Mouse (Mus musculus): ENCODE measurements at regions not wholly inside any gene's neighbourhood (a gene's known extent, or its start where the extent isn't known, plus 50 kb on each side); places are given as distances from the start of the nearest gene placed in this dataset.
"Not testable (repeated sequence)": the region's sequence is repeated elsewhere in the genome, so short reads cannot be mapped to it uniquely, and the experiment has no call there.

DNA sequence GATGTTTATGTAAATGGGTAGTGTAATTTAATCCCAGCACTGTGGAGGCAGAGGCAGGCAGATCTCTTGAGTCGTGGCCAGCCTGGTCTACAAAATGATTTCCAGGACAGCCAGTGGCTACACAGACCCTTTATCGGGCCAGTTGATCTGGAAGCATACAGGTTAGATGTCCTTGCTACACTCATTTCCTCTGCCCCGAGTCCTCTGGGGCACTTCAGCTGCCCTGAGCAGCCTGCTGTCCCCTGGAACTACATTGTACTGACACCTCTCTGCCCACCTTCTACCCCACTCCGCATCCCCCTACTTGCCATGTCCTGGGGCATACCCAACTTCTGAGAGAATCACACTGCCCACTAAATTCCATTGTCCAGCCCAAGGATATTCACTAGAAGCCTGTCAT, 60.6 kb upstream of the Helt start:
- no peak for DNase-seq

DNA sequence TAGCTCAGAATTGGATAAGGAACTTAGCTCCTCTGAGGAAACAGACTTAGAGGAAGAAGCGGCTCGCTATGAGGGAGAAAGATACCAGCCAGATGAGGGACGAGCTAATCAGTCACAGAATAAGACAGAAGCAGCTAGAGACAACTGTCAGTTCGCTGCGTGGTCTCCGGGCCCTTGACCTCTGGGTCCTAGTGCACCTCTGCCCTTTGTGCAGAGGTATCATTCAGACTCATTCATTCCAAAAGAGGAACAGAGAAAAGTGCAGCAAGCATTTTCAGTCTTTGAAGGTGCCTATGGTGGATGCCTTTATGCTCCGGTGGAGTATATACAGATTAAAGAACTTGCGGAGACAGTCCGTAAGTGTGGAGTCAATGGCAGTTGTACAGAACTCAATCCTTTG, 63.5 kb upstream of the Helt start:
- not testable (repeated sequence) for DNase-seq

DNA sequence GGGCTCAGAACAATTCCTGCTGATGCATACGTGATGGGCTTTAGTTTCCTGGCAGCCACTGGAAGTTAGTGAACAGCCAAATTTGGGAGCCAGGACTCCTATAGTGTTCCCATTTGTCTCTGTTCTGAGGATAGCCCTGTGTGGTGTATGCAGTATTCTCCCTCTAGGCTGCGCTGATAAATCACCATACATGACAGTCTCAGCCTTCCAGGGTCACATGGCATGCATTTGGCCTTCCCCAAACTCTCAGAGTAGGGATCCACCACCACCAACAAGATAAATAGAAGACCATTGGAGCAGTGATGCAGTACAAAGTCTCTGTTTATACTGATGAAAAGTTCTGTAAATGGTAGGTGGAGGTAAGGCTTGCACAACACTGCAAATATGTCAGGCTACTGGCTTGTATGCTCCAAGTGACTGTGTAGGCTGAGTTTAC, 68.4 kb upstream of the Helt start:
- no peak for DNase-seq

DNA sequence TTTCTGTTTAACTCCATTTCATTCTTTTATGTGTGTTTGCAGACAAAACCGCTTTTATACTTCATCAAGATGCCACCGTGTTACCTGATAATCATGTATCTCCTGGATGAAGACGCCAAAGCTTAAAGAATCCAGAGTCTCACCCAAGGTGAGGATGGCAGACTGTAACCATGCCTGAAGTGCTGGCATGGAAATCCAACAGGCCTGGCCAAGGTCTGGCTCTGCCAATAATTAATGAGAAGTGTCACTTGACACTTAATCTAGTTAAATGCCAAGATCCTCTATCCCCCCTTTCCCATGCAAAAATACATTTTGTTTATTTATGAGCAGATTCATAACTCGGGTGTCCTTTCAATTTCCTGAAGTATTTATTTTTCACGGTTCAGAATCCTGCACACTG, 71.2 kb upstream of the Helt start:
- peak; percentile 27 to 35 for DNase-seq

DNA sequence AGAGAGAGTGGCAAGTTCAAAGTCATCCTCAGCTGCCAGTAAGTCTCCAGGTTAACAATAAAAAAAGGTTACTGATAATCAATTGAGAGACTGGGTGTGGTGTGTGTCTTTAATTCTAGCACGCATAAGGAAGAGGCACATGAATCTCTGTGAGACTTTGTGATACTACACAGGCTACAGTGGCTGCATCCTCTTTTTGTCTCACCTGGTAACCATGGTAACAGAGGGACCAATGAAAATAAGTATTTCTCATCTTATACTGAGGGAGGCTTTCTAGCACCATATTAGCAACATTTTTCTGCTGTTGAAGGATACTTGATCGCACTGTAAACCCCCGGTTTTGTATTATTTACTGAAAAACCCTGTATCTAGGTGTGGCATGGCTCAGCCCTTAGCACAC, 72.7 kb upstream of the Helt start:
- DNase-seq: no peak

DNA sequence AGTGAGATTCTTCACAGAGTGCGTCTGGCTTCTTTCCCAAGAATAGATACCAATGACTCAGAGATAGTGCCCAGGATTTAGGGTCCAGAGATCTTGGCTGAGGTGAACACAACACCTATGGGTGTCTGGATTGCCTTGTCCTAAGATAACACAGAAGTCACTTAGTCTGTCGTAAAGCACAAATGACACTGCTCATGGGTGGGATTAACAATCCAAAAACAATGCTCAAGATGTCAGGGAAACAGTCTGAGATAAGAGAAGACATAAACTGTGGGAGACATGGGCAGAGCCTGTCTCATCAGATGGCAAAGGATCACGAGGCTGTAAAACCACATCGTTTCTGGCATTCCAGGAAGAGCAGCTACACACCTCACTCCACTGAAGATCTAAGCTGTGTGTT, 79.6 kb upstream of the Helt start:
- DNase-seq: no peak

DNA sequence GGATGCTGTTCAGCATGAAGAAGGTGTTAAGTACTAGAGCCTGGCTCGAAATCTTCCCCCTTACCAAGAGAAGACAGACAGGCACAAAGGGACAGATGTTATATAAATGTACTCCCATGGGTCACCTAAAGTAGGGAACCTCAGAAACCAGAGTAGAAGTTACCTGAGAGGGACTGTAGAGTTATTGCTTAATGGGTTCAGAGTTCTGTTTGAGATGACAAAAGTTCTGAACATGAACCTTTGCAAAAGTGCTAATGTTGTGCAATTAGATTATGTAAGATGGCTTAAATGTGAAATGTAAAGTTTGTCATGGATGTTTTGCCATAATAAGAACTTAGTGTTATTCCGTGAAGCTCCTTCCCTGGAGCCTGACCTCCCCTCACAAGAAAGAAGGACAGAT, 81.5 kb upstream of the Helt start:
- DNase-seq: no peak

DNA sequence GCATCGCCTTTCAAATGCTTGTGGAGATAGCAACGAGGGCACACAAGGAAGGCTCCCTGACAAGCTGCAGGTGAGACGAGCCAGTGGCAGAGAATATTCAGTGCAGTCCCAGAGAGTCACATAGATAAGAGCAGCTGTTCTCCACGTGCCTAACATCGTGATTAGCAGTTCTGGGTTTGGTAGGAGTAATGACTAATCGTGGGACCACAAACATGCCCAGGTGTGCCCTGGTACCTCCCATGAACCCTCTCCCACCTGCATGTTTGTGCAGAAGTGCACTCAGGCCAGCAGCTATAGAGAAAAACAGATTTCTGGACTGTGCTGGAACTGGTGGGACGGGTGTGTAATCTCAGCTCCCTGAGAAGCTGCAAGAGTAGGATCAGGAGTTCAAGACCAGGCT, 85.9 kb upstream of the Acsl1 start:
- no peak for DNase-seq

DNA sequence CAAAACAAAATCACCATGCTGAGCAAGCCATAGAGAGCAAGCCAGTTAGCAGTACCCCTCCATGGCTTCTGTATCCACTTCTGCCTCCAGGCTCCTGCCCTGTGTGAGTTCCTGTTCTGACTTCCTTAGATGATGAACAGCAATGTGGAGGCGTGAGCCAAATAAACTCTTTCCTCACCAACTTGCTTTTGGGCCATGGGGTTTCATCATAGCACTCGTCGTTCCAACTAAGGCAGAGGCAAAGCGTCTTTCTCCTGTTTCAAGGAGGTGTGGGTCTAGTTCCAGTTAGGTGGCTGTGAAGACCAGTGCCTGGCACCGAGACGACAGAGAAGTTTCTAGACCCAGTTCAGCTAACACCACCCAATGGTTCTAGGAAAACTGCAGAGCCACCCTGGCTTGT, 85.0 kb upstream of the Acsl1 start:
- peak in 1 of 2 experiments; percentile 21 for DNase-seq

DNA sequence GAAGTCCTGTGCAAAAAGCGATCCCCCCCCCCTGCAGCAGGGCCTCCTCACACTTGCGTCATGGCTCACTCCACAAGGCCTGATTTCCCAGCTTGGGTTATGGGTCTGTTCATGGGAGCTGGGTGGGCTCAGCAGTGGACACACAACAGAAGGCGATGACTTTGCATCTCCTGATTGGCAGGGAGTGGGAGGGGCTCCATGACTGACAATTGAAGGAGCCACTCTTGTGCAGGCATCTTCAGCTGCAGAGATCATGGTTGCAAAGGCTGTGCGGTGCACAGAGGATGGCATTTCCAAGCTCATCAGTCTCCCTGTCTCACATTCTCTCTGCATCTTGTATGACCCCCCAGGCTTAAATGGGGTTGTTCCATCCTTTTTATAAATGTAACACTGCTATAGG, 84.3 kb upstream of the Acsl1 start:
- DNase-seq: peak; percentile 53 to 63

DNA sequence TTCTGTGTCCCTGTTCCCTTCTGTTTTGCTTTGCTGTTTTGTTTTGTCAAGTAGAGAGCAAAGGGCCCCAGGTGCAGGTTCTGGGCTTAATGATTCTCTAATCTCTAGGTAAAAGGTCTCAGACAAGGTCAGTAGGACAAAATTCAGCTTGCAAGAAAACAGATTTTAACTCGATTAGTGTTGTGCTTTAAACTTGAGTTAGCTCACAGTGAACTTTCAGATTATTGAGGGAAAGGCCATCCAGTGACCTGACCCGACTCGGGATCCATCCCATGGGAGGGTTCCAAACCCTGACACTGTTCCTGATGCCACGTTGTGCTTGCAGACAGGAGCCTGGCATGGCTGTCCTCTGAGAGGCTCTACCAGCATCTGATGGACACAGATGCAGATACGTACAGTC, 83.8 kb upstream of the Acsl1 start:
- DNase-seq: peak; percentile 57 to 85

DNA sequence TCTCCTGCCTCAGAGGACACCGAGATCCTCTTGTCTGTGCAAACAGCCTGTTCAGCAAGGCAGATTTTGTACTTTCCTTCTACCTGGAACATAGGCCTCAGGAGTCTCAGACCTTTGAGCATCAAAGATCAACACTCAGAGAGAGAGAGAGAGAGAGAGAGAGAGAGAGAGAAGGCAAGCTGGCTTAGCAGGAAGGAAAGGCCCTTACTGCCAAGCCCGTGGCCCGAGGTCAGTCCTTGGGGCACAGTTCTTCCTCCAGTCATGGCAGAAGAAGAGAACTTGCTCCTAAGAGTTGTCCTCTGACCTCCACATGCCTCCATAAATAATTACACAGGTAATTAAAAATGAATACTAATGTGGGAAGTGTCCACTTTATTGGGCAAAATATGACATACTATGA, 82.4 kb upstream of the Acsl1 start:
- peak; percentile 68 to 73 for DNase-seq

DNA sequence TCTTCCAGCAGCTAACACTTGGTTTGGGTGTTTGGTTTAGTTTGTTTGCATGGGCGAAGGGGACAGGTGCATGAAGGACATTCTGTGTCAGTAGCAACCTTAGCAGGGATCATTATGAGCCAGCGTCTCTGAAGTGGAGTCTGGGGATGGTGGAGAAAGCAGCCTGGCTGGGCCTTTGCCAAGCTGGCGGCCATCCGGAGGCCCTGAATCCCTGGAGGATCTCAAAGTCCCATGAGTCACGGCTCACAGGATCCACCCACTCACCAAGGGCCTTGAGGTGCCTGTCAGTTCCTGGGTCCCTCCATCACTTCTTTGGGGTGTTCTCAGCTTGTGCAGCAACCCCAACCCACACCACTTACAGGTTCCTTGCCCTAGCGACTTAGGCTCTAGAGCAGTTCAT, 80.4 kb upstream of the Acsl1 start:
- peak; percentile 91 to 93 for DNase-seq

DNA sequence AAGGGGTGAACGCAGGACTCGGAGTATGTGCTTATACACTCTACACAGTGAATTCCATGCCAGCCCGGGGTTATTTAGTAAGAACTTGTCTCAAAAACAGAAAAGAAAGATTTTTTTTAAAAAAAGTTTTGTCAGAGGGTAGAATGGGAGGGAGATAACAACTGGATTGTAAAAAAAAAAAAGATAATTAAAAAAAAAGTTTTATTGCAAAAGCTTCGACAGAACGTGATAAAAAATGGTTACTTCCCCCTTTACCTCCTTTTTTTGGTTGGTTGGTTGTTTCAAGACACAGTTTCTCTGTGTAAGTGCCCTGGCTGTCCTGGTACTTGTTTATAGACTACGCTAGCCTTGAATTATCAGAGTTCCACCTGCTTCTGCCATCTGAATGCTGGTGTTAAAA, 79.2 kb upstream of the Acsl1 start:
- no peak for DNase-seq

DNA sequence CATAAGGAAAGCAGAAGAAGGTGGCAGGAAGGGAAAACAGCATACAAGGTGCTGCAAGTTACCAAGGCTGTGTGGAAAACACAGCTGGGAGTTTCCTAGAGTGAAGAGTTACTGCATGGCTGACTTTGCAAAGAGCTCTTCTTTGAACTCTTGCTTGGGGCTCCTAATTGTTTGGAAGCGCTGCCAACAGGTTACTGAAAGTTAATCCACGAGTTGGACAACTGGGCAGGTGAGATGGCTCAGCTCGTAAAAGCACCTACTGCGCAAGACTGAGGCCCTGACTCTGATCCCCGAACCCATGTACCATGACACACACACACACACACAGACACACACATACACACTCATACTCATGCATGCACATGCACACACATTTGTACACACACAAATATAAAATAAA, 77.5 kb upstream of the Acsl1 start:
- peak; percentile 57 to 66 for DNase-seq

DNA sequence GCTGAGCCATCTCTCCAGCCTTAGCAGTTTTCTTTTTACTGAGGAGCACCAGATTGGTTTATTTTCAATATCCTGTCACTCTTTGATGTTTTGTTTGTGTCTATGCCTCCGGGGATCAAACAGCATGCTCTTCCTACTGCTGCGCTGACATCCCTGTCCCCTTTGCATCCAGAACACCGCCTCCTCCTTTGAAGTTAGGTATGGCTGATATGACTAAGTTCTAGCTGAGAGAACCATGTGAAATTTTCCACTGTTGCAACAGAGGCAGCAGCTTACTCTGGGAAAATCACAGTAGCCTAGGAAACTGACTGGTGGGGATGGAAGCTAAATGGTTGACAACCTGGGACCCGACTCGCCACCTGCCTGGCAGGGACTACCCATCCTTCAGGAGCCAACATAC, 76.1 kb upstream of the Acsl1 start:
- DNase-seq: no peak

DNA sequence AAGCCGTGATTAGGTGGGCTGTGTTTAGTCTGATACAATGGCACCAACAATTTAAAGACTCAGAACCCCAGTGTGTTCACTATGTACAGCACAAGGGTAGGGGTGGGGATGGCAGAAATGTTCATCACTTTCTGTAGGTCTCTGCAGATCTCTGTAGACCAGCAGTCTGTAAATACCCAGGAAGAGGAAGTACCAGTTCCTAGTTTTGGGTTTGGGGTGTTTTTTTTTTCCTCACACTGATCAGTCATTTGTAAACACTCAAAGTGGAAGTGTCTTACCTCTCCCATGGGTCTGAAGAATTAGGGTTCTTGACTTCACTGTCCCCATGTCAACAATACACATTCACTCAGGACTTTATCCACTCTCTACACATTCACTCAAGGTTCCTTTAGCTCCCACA, 75.5 kb upstream of the Acsl1 start:
- DNase-seq: no peak

DNA sequence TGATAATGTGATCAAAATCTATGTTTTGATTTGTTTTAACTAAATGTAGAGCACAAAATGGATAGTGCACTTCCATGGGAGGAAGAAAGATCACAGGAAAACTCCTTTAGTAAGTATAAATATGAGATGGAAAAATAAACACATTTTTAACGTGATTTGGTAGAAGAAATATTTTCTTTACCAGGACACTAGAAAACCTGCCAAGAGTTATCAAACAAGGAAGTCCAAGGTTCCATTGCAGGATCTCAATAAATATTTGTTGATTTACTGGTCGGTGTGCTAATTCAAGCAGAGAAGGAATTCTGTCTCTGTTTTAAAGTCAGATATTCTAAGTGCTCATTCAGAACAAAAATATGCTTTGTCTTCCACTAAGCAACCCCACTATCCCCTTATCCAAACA, 73.8 kb upstream of the Acsl1 start:
- no peak for DNase-seq

DNA sequence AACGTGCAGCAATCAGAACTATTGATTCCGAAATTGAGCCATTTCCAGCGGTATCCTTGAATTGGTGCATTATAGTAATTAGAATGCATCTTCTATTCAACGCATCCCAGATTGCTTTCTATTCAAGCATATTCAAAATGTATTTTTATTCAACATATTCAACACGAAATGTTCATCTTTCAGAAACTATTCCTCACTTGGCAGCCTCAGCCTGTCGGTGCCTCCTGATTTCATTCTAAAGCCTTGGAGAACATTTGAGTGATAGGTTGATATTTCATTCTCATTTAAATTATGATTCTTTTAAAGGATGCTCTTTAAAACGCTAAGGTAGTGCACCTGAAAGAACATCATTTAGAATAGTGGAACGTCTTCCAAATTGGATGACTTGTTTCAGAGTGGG, 73.1 kb upstream of the Acsl1 start:
- DNase-seq: no peak

DNA sequence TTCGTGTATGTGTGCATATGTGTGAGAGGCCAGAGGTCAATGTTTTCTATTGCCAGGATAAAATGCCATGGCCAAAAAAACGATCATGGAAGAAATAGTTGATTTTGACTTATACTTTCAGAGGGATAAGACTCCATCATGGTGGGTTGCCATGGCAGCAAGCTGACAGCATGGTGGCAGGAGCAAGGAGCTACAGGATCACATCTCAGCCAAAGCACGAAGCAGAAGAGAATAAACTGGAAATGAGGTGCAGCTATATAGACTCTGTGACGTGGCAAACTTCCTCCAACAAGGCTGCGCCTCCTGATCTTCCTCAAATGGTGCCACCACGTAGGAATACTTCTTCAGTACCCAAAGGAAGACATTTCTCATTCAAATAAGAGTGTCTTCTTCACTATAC, 70.2 kb upstream of the Acsl1 start:
- no peak for DNase-seq

DNA sequence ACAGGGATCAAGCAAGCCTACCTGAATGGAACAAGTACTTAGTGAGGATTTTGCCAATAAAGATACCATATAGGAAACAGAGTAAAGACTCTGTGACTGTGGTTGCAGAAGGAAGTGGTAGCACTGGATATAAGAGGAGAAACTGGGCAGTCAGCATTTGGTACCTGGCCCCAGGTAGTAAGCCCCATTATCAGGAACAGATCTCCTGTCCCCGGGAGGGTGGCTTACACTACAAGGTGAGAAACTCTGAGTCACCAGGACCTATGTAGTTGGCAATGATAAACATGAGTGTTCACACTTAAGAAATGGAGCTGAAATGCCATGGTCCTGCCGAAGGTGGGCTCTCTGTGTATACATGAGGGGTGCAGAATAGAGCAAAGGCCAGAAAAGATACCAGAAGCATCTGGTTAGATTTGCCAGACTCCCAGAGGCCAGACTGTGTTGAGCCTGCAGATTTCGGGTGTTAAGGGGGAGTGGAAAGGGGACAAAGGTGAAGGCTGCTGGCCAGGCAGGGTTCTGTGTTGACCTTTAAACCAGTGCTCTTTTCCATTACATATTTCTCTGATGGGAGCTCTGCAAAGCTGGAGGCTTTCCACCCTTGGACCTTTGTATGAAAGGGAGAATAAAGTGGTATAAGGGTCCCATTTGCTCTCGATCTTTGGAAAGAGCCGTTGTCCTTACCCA, 66.8 kb upstream of the Acsl1 start:
- peak; percentile 63 to 81 for DNase-seq

DNA sequence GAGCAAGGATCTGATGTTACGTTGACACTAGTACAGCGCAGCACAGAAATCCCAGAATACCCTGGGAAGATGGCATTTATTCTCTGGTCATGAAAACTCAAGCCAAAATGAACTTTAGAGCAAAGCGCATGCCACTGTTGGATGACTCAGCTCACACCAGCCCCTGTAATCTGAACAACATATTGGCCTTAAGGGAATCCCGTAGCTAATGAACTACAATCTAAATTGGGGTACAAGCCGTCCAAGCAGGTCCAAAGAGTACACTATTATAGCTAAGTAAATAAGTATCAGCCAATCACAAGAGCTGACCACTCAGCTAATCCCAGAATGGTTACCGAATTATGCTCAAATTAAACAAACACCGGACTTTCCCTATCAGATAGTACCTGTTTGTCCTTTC, 62.0 kb upstream of the Acsl1 start:
- peak; percentile 45 to 77 for DNase-seq

DNA sequence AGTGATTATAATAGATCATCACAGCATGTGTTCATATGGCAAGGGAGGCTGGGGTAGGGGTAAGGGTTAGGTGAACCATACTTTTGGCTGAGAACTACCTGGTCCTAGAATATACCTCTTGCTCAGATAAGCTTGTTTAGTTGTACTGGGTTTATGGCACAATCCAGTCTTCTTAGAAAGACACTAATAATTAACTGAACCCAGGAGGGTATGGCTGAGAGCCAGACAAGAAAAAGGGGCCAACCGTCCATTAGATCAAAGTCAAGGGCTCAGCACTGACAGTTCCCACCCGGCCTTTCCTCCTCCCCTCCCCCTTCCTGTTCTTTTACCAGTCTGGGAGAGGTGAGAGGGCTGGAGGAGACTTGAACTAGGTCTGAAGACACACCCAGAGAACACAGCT, 61.5 kb upstream of the Acsl1 start:
- peak; percentile 79 to 91 for DNase-seq

DNA sequence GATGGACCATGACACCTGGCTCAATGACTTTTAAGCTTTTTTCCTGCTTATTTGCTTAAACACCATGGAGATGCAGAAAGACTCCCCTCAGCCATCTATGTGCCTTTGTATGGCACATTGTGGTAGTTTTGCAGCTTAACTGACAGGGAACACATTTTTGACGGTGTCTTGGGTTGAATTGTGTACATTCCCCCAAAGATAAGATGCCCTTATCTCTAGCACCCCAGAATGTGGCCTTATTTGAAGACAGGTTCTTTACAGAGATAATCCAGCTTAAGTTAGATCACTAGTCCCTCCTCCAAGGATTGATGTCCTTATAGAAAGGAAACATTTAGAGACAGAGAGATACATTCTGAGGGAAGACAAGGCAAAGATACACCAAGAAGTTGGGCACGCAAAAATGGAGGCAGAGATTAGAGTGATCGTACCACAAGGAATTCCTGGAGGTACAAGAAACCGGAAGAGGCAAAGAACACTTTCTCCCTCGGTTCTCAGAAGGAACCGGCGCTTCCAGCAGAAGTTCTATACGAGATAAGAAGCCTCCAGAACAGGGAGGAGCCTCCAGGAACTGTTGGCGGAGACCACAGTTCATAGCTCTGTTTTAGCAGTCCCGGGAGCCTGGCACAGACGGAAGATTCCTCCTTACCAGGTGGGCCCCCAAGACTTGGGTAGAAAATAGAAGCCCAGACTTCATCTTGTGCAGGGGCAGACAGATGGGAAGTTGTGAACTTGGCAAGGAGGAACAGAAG, 58.8 kb upstream of the Acsl1 start:
- no peak for DNase-seq

Measured in kidney, postnatal 36 days (tissue).